Mouse (Mus musculus) ES-Bruce4 (cell line): ENCODE measurements at regions not wholly inside any gene's neighbourhood (a gene's known extent, or its start where the extent isn't known, plus 50 kb on each side); places are given as distances from the start of the nearest gene placed in this dataset.

Experiments
- CTCF ChIP-seq: IDR thresholded peaks from one replicate; pipeline ENCODE4 v1.8.1; 2011; ENCODE audit warnings: low read depth, low read length
- EP300 ChIP-seq: IDR thresholded peaks from 2 replicates; pipeline ENCODE4 v1.6.1; 2011; ENCODE audit warnings: low read depth, low read length; ENCODE audit not compliant: insufficient read depth
- POLR2A ChIP-seq: IDR thresholded peaks from one replicate; pipeline ENCODE4 v1.8.1; 2011; ENCODE audit warnings: low read length; ENCODE audit not compliant: insufficient read depth

DNA sequence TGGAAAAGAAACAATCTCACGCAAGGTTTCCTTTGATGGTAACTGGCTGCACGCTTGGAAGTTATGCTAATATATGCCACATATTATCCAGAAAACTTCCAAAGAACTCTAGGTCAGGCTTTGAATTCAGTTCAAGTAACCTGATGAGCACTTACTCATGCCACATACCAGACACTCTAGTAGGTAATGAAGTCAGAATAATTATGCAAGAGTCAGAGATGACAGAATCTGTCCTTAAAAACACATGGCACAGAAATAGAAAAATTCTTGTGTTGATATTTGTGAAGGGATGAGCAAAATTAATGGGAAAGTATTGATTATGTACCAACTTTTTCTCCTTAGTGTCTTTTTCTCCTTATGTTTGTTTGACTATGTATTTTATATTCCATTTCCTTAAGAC, 59.8 kb upstream of the Tars start:
- no peak for TF ChIP-seq CTCF
- TF ChIP-seq EP300 = no peak
- TF ChIP-seq POLR2A = no peak
